Mouse (Mus musculus) myocyte (in vitro differentiated cells): Measurements from ENCODE around the gene Nup54. TPM values are rescaled to one million over a fixed set of nuclear protein-coding genes. Genes with fewer than 3 reads are reported as not detected.

Experiments
- H3K27me3 ChIP-seq: one replicate; pipeline ENCODE4 v1.6.1; 2011; ENCODE audit not compliant: control insufficient read depth, insufficient read depth, insufficient read length
- H3K36me3 ChIP-seq: one replicate; pipeline ENCODE4 v1.6.1; 2011; ENCODE audit not compliant: control insufficient read depth, insufficient read depth
- H3K4me2 ChIP-seq: one replicate; pipeline ENCODE4 v1.6.1; 2011; ENCODE audit warnings: low read depth, control low read depth
- H3K4me3 ChIP-seq: one replicate; pipeline ENCODE4 v1.5.1; 2011; ENCODE audit warnings: mild to moderate bottlenecking, control low read depth, moderate library complexity
- H3K79me2 ChIP-seq: one replicate; pipeline ENCODE4 v1.6.1; 2011; ENCODE audit not compliant: control insufficient read depth, insufficient read depth
- H3ac ChIP-seq: one replicate; pipeline ENCODE4 v1.6.1; 2011; ENCODE audit not compliant: control insufficient read depth, insufficient read length
- CEBPB ChIP-seq: IDR thresholded peaks from 2 replicates; pipeline ENCODE4 v1.6.1; 2011; ENCODE audit warnings: mild to moderate bottlenecking, moderate library complexity; ENCODE audit not compliant: poor library complexity, insufficient read depth, severe bottlenecking
- E2F4 ChIP-seq: IDR thresholded peaks from one replicate; pipeline ENCODE4 v1.6.1; 2011; ENCODE audit warnings: mild to moderate bottlenecking, control low read depth, moderate library complexity; ENCODE audit not compliant: insufficient read depth
- MAX ChIP-seq: IDR thresholded peaks from one replicate; pipeline ENCODE4 v1.6.1; 2011; ENCODE audit warnings: low read depth, mild to moderate bottlenecking, control low read depth
- MYOD1 ChIP-seq, 3 experiments: IDR thresholded peaks; one replicate each; pipeline ENCODE4 v1.6.1; 2011; ENCODE audit warnings: control low read depth in 2 of 3, low read depth in 2 of 3, mild to moderate bottlenecking in 2 of 3, moderate library complexity in 1 of 3; ENCODE audit not compliant: insufficient read length in 2 of 3, control insufficient read depth in 1 of 3
- MYOG ChIP-seq, 3 experiments: IDR thresholded peaks; one replicate each; pipeline ENCODE4 v1.6.1; 2011; ENCODE audit warnings: control low read depth in 2 of 3, low read depth in 2 of 3, mild to moderate bottlenecking in 2 of 3; ENCODE audit not compliant: insufficient read length in 2 of 3, control insufficient read depth in 1 of 3, insufficient read depth in 1 of 3
- POLR2A ChIP-seq: IDR thresholded peaks from one replicate; pipeline ENCODE4 v1.6.1; 2011; ENCODE audit warnings: low read depth, mild to moderate bottlenecking, control low read depth, moderate library complexity; ENCODE audit not compliant: insufficient read length
- POLR2AphosphoS2 ChIP-seq: IDR thresholded peaks from one replicate; pipeline ENCODE4 v1.6.1; 2011; ENCODE audit warnings: low read depth, control low read depth; ENCODE audit not compliant: insufficient read length
- REST ChIP-seq: IDR thresholded peaks from one replicate; pipeline ENCODE4 v1.6.1; 2011; ENCODE audit warnings: mild to moderate bottlenecking, control low read depth, moderate library complexity; ENCODE audit not compliant: insufficient read depth, insufficient read length
- SRF ChIP-seq: IDR thresholded peaks from one replicate; pipeline ENCODE4 v1.6.1; 2011; ENCODE audit warnings: low read depth; ENCODE audit not compliant: control insufficient read depth, insufficient read length
- TCF12 ChIP-seq: IDR thresholded peaks from one replicate; pipeline ENCODE4 v1.6.1; 2011; ENCODE audit warnings: mild to moderate bottlenecking, control low read depth; ENCODE audit not compliant: poor library complexity, insufficient read depth, severe bottlenecking
- TCF3 ChIP-seq: IDR thresholded peaks from one replicate; pipeline ENCODE4 v1.6.1; 2011; ENCODE audit warnings: low read depth, control low read depth; ENCODE audit not compliant: insufficient read length
- USF1 ChIP-seq: IDR thresholded peaks from one replicate; pipeline ENCODE4 v1.6.1; 2011; ENCODE audit warnings: low read depth, mild to moderate bottlenecking, control low read depth, moderate library complexity
- polyA plus RNA-seq: library from polyadenylated mRNA; unstranded; fragments of >200 nt; fragmentation: generic; extraction: Trizol; gene quantifications from one replicate; pipeline ENCODE4 v1.2.1, GENCODE M21; 2012; ENCODE audit warnings: missing spikeins

Gene Nup54
- polyA plus RNA-seq, 1 experiment: 11.0 TPM

DNA sequence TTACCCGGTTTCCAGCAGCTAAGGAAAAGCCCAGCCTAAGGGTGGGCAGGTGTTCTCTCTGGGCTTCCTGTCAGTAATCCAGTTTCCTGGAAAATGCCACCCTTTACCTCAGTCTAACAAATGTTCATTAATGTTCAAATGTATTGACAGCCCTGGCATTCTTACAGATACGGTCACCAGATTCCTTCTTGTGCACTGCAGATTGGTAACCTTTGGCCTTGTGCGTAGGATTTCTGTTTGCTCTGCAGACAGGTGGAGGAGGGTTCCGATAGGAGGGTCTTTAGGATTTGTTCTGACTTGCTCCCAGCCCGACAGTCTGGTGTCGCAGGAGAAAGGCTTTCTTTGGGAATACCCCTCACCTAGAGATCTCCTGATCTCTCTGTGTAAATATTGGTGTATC is 68.5 kb downstream of the Nup54 start:
- no peaks in the 10 kb centered on the region for H3K27me3 ChIP-seq
- H3ac ChIP-seq: no peak overlapping the region
- no peaks in the 10 kb centered on the region for H3K79me2 ChIP-seq
- no peak overlapping the region for H3K4me2 ChIP-seq
- no peaks in the 10 kb centered on the region for H3K36me3 ChIP-seq
- H3K4me3 ChIP-seq: no peak overlapping the region
- TF ChIP-seq E2F4: no peak
- no peak for TF ChIP-seq TCF3
- no peak for TF ChIP-seq USF1
- no peak for TF ChIP-seq SRF
- TF ChIP-seq MYOD1 (IDR thresholded peaks at IDR 0.05; ENCODE audit: control insufficient read depth in 1 of 3, insufficient read length in 2 of 3, low read depth in 2 of 3): no peak
- TF ChIP-seq TCF12: no peak
- no peak for TF ChIP-seq REST
- TF ChIP-seq POLR2A: no peak
- TF ChIP-seq MAX: no peak
- no peak for TF ChIP-seq POLR2AphosphoS2
- no peak for TF ChIP-seq MYOG (IDR thresholded peaks at IDR 0.05; ENCODE audit: control insufficient read depth in 1 of 3, insufficient read depth in 1 of 3, insufficient read length in 2 of 3, low read depth in 2 of 3)
- no peak for TF ChIP-seq CEBPB

Other genes with a start within 250 kb of the Nup54 start
- not detected for gene U90926, start 219.8 kb downstream of the Nup54 start, polyA plus RNA-seq
- gene Ppef2, start 178.9 kb downstream of the Nup54 start, polyA plus RNA-seq: 0.18 TPM
- gene Naaa, start 157.0 kb downstream of the Nup54 start, polyA plus RNA-seq: 6.2 TPM
- 7.5 TPM for gene Sdad1, start 124.7 kb downstream of the Nup54 start, polyA plus RNA-seq
- 0.02 TPM for gene Cxcl9, start 107.1 kb downstream of the Nup54 start, polyA plus RNA-seq
- gene Art3, start 103.4 kb downstream of the Nup54 start, polyA plus RNA-seq: 3.8 TPM
- gene Cxcl10, start 86.3 kb downstream of the Nup54 start, polyA plus RNA-seq: 0.62 TPM
- 46.6 TPM for gene Scarb2, start 71.6 kb upstream of the Nup54 start, polyA plus RNA-seq
- not detected for gene Fam47e, start 119.8 kb upstream of the Nup54 start, polyA plus RNA-seq
- 203 TPM for gene Stbd1, start 167.8 kb upstream of the Nup54 start, polyA plus RNA-seq
- gene Ccdc158, start 240.1 kb upstream of the Nup54 start, polyA plus RNA-seq: not detected
- 7.1 TPM for gene Shroom3, start 248.2 kb upstream of the Nup54 start, polyA plus RNA-seq